Mouse (Mus musculus) CH12.LX (cell line): ENCODE data around the gene Acyp2.

Experiments used
- CTCF ChIP-seq, 2 experiments: IDR thresholded peaks in 1 of 2; conservative IDR thresholded peaks in 1 of 2; 2 replicates each; pipeline ENCODE4 v1.5.1; 2011 to 2012; ENCODE audit warnings: low read depth in 2 of 2, low read length in 2 of 2, improper control_type of control experiment in 1 of 2, inconsistent platforms in 1 of 2, mild to moderate bottlenecking in 1 of 2, moderate library complexity in 1 of 2
- EP300 ChIP-seq: IDR thresholded peaks from 2 replicates; pipeline ENCODE4 v1.6.1; 2011; ENCODE audit warnings: low read length, improper control_type of control experiment
- ETS1 ChIP-seq: conservative IDR thresholded peaks from 2 replicates; pipeline ENCODE4 v1.6.1; 2012; ENCODE audit warnings: low read depth, mild to moderate bottlenecking, inconsistent platforms, low read length, improper control_type of control experiment, moderate library complexity
- GABPA ChIP-seq: IDR thresholded peaks from 2 replicates; pipeline ENCODE4 v1.6.1; 2012; ENCODE audit warnings: low read depth, low read length, improper control_type of control experiment, inconsistent platforms; ENCODE audit not compliant: insufficient replicate concordance
- HCFC1 ChIP-seq: IDR thresholded peaks from 2 replicates; pipeline ENCODE4 v1.6.1; 2012; ENCODE audit warnings: low read depth, mild to moderate bottlenecking, inconsistent platforms, low read length, improper control_type of control experiment
- JUND ChIP-seq: conservative IDR thresholded peaks from 2 replicates; pipeline ENCODE4 v1.6.1; 2011; ENCODE audit warnings: low read depth, low read length, improper control_type of control experiment
- KAT2A ChIP-seq: IDR thresholded peaks from 2 replicates; pipeline ENCODE4 v1.6.1; 2012; ENCODE audit warnings: low read length, improper control_type of control experiment, inconsistent platforms; ENCODE audit not compliant: insufficient replicate concordance
- MAFK ChIP-seq: IDR thresholded peaks from 2 replicates; pipeline ENCODE4 v1.6.1; 2011; ENCODE audit warnings: low read length, improper control_type of control experiment; ENCODE audit not compliant: insufficient replicate concordance
- MYC ChIP-seq: IDR thresholded peaks from 2 replicates; pipeline ENCODE4 v1.6.1; 2011; ENCODE audit warnings: low read depth, mild to moderate bottlenecking, improper control_type of control experiment, low read length
- NELFE ChIP-seq: IDR thresholded peaks from 2 replicates; pipeline ENCODE4 v1.6.1; 2011; ENCODE audit warnings: low read depth, low read length, improper control_type of control experiment
- PAX5 ChIP-seq: IDR thresholded peaks from 2 replicates; pipeline ENCODE4 v1.6.1; 2012; ENCODE audit warnings: low read length, inconsistent platforms, mixed read lengths
- POLR2A ChIP-seq: IDR thresholded peaks from 2 replicates; pipeline ENCODE4 v1.6.1; 2011; ENCODE audit warnings: low read depth, mild to moderate bottlenecking, improper control_type of control experiment, low read length
- RAD21 ChIP-seq: IDR thresholded peaks from 2 replicates; pipeline ENCODE4 v1.6.1; 2011; ENCODE audit warnings: low read depth, mild to moderate bottlenecking, low read length, improper control_type of control experiment, moderate library complexity

DNA sequence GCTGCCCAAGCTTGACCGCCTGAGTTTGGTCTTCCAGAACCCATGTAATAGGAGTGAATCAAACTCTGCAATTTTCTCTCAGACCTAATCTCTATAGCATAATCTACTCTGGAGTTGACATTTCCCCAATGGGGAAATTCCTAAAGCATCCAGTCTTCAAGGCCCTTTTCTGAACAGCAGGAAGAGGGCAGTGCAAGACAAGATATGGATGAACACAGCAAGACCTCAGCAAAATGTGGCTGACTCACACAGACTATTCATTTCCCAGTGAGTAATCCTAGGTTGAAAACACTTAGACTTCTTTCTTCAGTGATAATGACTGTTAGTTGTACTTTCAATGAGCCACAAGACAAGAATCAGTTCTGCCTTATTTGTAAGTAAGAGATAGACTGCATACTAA, 26.7 kb upstream of the Acyp2 start:
- TF ChIP-seq POLR2A (no peak), MAFK (no peak), EP300 (no peak), JUND (no peak), NELFE (no peak), GABPA (no peak), RAD21 (peak; percentile 82), CTCF (conservative IDR thresholded peaks at IDR 0.05 in 1 of 2, IDR thresholded peaks at IDR 0.05 in 1 of 2; ENCODE audit: low read depth in 2 of 2, low read length in 2 of 2) (peak; percentile 21 to 71; a peak in 3 of 4 replicates), ETS1 (no peak), KAT2A (no peak), HCFC1 (no peak), MYC (no peak), PAX5 (no peak)
